In genomic region chr17:7168961-7169626, GRCm38 (mm10) we compare ENCODE assay signal across 8 mouse cellular contexts. TPM values are rescaled to one million over a fixed set of nuclear protein-coding genes. Genes with fewer than 3 reads are reported as not detected.
DNase-seq lines count a peak whose midpoint lies in the region; ATAC-seq and TF ChIP-seq lines count a peak whose summit lies in the region.

No protein-coding gene starts in this region.

- intact Hi-C loops in heart, postnatal 10 days (cut with DNase I), result no loop called here

- no peak for TF ChIP-seq CTCF in small intestine, adult 2 months (IDR thresholded peaks at IDR 0.05; ENCODE audit: extremely low read depth, insufficient read length, insufficient replicate concordance, low read depth, low read length)

- peak; percentile 51 for DNase-seq in urinary bladder, postnatal 14 days (ENCODE audit: low spot score)
- DNase-seq in urinary bladder, adult 2 months (ENCODE audit: low spot score), result no peak
- peak; percentile 80 to 82 for DNase-seq in heart, postnatal 10 days
- DNase-seq in kidney, postnatal 14 days, result peak; percentile 85
- DNase-seq in lung, postnatal 4 days, result peak; percentile 81 to 86
- no peak for DNase-seq in layer of hippocampus, postnatal 25 days (ENCODE audit: extremely low spot score in 1 of 2, low spot score in 1 of 2)

- peaks cover 7% of the 10 kb centered on the region for H3K4me1 ChIP-seq in small intestine, adult 2 months (ENCODE audit: control insufficient read depth, insufficient read depth, insufficient read length, low read length)

- H3K36me3 ChIP-seq in small intestine, adult 2 months (ENCODE audit: control insufficient read depth, insufficient read depth, low read length), result no peaks in the 10 kb centered on the region

- H3K27ac ChIP-seq in small intestine, adult 2 months (ENCODE audit: insufficient read depth, low read depth, low read length), result peak overlapping the region; percentile 77

- H3K27me3 ChIP-seq in small intestine, adult 2 months (ENCODE audit: control insufficient read depth, insufficient read depth, low read length), result 0 out of 2 replicates have a peak, but pooled peaks cover 2% of the 10 kb centered on the region

- H3K4me3 ChIP-seq in small intestine, adult 2 months (ENCODE audit: low read depth, low read length), result peak overlapping the region; percentile 40

- ATAC-seq in erythroid progenitor cell, adult 5-6 weeks (replicated peaks; ENCODE audit: low FRiP score, poor library complexity, severe bottlenecking), result peak; percentile 15

- TF ChIP-seq POLR2A in small intestine, adult 2 months (IDR thresholded peaks at IDR 0.05; ENCODE audit: low read depth, low read length), result no peak

- 14% methylated on average over 15 of the region's 15 CpGs for WGBS in small intestine, adult 2 months

RNA-seq across cellular contexts. Expression of gene Rps6ka2, which starts 0.8 kb away (rescaled TPM):
- 4.9 and 6.5 TPM in 2 replicates for polyA plus RNA-seq in urinary bladder, adult 2 months (2012; rRNA removed)
- 1.7 and 4.3 TPM in 2 replicates for total RNA-seq in erythroid progenitor cell, adult 5-6 weeks (2015; ENCODE audit: low replicate concordance)
- total RNA-seq in erythroid progenitor cell, adult 5-6 weeks (2017; ENCODE audit: low replicate concordance), result 2.2 and 3.1 TPM in 2 replicates
- 10 to 100 TPM; 16.7 to 20.9 TPM for total RNA-seq in heart, postnatal 10 days (2021)
- polyA plus RNA-seq in small intestine, adult 2 months (2012; rRNA removed), result 1.8 and 2.1 TPM in 2 replicates
- total RNA-seq in layer of hippocampus, postnatal 25 days (2021), result 10 to 100 TPM; 34.3 TPM

Comparison
In these comparisons a context has a peak if more than half of its experiments do, and no peak if none do; other contexts are left out.
1. DNase-seq: peak in urinary bladder, postnatal 14 days (single experiment), heart, postnatal 10 days (2 of 2), kidney, postnatal 14 days (single experiment) and lung, postnatal 4 days (2 of 2); none in urinary bladder, adult 2 months (single experiment) and layer of hippocampus, postnatal 25 days (0 of 2).